Mouse (Mus musculus) kidney, adult 2 months (tissue): Measurements from ENCODE around the gene Lpin3. TPM values are rescaled to one million over a fixed set of nuclear protein-coding genes. Genes with fewer than 3 reads are reported as not detected.
A peak's percentile ranks its signal among the peaks of the same experiment; 100 is the strongest.

Source experiments
- DNase-seq: peaks from one replicate; pipeline ENCODE4 v3.0.0; 2021
- H3K27ac ChIP-seq: fragments of 200-500 bp; 2 replicates; pipeline ENCODE4 v1.5.1; 2012; ENCODE audit warnings: low read depth, low read length, control low read depth, inconsistent platforms; ENCODE audit not compliant: insufficient read depth
- H3K27me3 ChIP-seq: fragments of 200-500 bp; replicated peaks from 2 replicates; pipeline ENCODE4 v1.6.1; 2012; ENCODE audit warnings: mild to moderate bottlenecking, moderate library complexity, low read length, inconsistent platforms; ENCODE audit not compliant: control insufficient read depth, insufficient read depth
- H3K36me3 ChIP-seq: fragments of 200-500 bp; 2 replicates; pipeline ENCODE4 v1.6.1; 2012; ENCODE audit warnings: mild to moderate bottlenecking, moderate library complexity, low read length, inconsistent platforms; ENCODE audit not compliant: control insufficient read depth, insufficient read depth
- H3K4me1 ChIP-seq: fragments of 200-500 bp; 2 replicates; pipeline ENCODE4 v1.6.1; 2011; ENCODE audit warnings: low read length; ENCODE audit not compliant: control insufficient read depth, insufficient read depth
- H3K4me3 ChIP-seq: fragments of 200-500 bp; 2 replicates; pipeline ENCODE4 v1.5.1; 2011; ENCODE audit warnings: mild to moderate bottlenecking, low read depth, low read length, control low read depth; ENCODE audit not compliant: insufficient read depth
- CTCF ChIP-seq: fragments of 200-500 bp; conservative IDR thresholded peaks from 2 replicates; pipeline ENCODE4 v1.5.1; 2011; ENCODE audit warnings: low read depth, mild to moderate bottlenecking, control low read depth, low read length, moderate library complexity, mixed read lengths; ENCODE audit not compliant: insufficient read depth, insufficient read length
- POLR2A ChIP-seq: fragments of 200-500 bp; IDR thresholded peaks from one replicate; pipeline ENCODE4 v1.6.1; 2011; ENCODE audit warnings: low read depth, low read length, control low read depth
- WGBS: fragments of 180-500 bp; shearing (Covaris S2); methylation state at CpG from one replicate; pipeline ENCODE4 v1.1.7; 2018; 5-methylcytosine and 5-hydroxymethylcytosine counted together
- polyA plus RNA-seq: library from polyadenylated mRNA; depleted of rRNA; stranded (reverse); fragments of >200 nt; gene quantifications from 2 replicates; pipeline ENCODE4 v1.2.3, GENCODE M21; 2012; rRNA removed

The Lpin3 gene
- polyA plus RNA-seq = 8.4 and 10.1 TPM in 2 replicates

GRCm38 (mm10) chr2:160880453-160881195 lies at the start of gene Lpin3:
Gene Lpin3, plus strand, starts transcription at chr2:160880670.
- Histone ChIP-seq H3K36me3 (no peaks in the 10 kb centered on the region), H3K27ac (peak within 1 kb of the TSS; percentile 75), H3K4me1 (no peaks in the 10 kb centered on the region; the same call in 1 of the 2 replicates), H3K4me3 (peak within 1 kb of the TSS; percentile 23), H3K27me3 (no peaks in the 10 kb centered on the region)
- TF ChIP-seq CTCF (no peak), POLR2A (no peak)
- peak; percentile 76 for DNase-seq
- 37% methylated on average over 13 of the region's 13 CpGs for WGBS

- no peak overlapping the region for H3K4me3 ChIP-seq
- no peak for DNase-seq
- H3K27me3 ChIP-seq = no peaks in the 10 kb centered on the region
- TF ChIP-seq POLR2A (no peak), CTCF (no peak)
- peaks cover 4% of the 10 kb centered on the region; the same call in 1 of the 2 replicates for H3K4me1 ChIP-seq
- H3K36me3 ChIP-seq = no peaks in the 10 kb centered on the region
- no peak overlapping the region for H3K27ac ChIP-seq
Observed at GRCm38 (mm10) chr2:160840838-160841237, 39.6 kb upstream of the Lpin3 start.

- DNase-seq = peak; percentile 89
- H3K27ac ChIP-seq = peak overlapping the region; percentile 31; the same call in 1 of the 2 replicates
- no peaks in the 10 kb centered on the region; the same call in 1 of the 2 replicates for H3K36me3 ChIP-seq
- H3K4me1 ChIP-seq = peaks cover 35% of the 10 kb centered on the region
- H3K27me3 ChIP-seq = no peaks in the 10 kb centered on the region
- H3K4me3 ChIP-seq = no peak overlapping the region
- 48% methylated on average over 1 of the region's 1 CpGs for WGBS
- TF ChIP-seq POLR2A = no peak
Observed at GRCm38 (mm10) chr2:160847664-160848063, 32.8 kb upstream of the Lpin3 start.

GRCm38 (mm10) chr2:160848186-160848585 lies 32.3 kb upstream of the Lpin3 start:
- H3K27ac ChIP-seq = peak overlapping the region; percentile 88
- WGBS = 77% methylated on average over 2 of the region's 2 CpGs
- H3K4me1 ChIP-seq = peaks cover 34% of the 10 kb centered on the region
- H3K4me3 ChIP-seq = no peak overlapping the region
- H3K36me3 ChIP-seq = no peaks in the 10 kb centered on the region; the same call in 1 of the 2 replicates
- no peaks in the 10 kb centered on the region for H3K27me3 ChIP-seq
- no peak for DNase-seq
- no peak for TF ChIP-seq CTCF
- TF ChIP-seq POLR2A = no peak

- DNase-seq = peak; percentile 22
- H3K27me3 ChIP-seq = no peaks in the 10 kb centered on the region
- H3K36me3 ChIP-seq = no peaks in the 10 kb centered on the region; the same call in 1 of the 2 replicates
- peaks cover 33% of the 10 kb centered on the region for H3K4me1 ChIP-seq
- WGBS = 50% methylated on average over 3 of the region's 3 CpGs
- peak; percentile 42 for TF ChIP-seq CTCF
- TF ChIP-seq POLR2A = no peak
- peak overlapping the region; percentile 65 for H3K27ac ChIP-seq
- no peak overlapping the region for H3K4me3 ChIP-seq
Observed at GRCm38 (mm10) chr2:160849617-160850240, 30.7 kb upstream of the Lpin3 start.

DNA sequence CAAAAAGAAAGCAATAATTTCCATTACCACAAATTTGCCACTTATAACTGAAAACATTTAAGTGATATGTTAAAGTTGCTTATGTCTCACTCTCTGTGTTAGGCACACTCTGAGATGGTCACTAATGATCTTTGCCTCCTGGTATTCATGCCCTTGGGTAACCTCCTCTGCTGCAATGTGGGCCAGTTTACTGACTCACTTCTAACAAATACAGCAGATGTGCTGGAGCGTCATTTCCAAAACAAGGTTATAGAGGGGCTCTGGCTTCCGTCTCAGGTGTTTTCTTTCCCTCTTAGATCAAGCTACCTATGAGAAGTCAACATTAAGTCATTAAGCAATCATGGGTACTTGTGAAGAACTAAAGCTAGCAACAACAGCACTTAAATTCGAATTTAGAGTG lies 30.1 kb upstream of the Lpin3 start:
- H3K27ac ChIP-seq = 0 out of 2 replicates have a peak overlapping the region, but pooled peaks have one; percentile 17
- no peaks in the 10 kb centered on the region for H3K27me3 ChIP-seq
- peak; percentile 61 for DNase-seq
- H3K36me3 ChIP-seq = no peaks in the 10 kb centered on the region; the same call in 1 of the 2 replicates
- peaks cover 33% of the 10 kb centered on the region for H3K4me1 ChIP-seq
- TF ChIP-seq POLR2A (no peak), CTCF (no peak)
- no peak overlapping the region for H3K4me3 ChIP-seq
- 62% methylated on average over 3 of the region's 3 CpGs for WGBS

- DNase-seq = no peak
- peaks cover 22% of the 10 kb centered on the region for H3K4me1 ChIP-seq
- no peaks in the 10 kb centered on the region for H3K36me3 ChIP-seq
- no peak for TF ChIP-seq POLR2A
- TF ChIP-seq CTCF = no peak
- no peak overlapping the region for H3K4me3 ChIP-seq
- H3K27me3 ChIP-seq = no peaks in the 10 kb centered on the region
- no peak overlapping the region for H3K27ac ChIP-seq
Observed at GRCm38 (mm10) chr2:160854687-160855086, 25.8 kb upstream of the Lpin3 start.
